Mouse (Mus musculus): ENCODE data around the gene Acin1.
"Not testable (repeated sequence)": the region's sequence is repeated elsewhere in the genome, so short reads cannot be mapped to it uniquely, and the experiment has no call there.

Acin1 gene

GRCm38 (mm10) chr14:54641305-54641969 lies 45.3 kb downstream of the Acin1 start, which contains the start of gene Cdh24:
Gene Cdh24, minus strand, starts transcription at chr14:54641364.
- DNase-seq, result peak; percentile 86

GRCm38 (mm10) chr14:54640946-54641304 lies 45.8 kb downstream of the Acin1 start, which contains the start of gene Gm17606:
Gene Gm17606, plus strand, starts transcription at chr14:54640952.
- no peak for DNase-seq

GRCm38 (mm10) chr14:54640121-54640520 lies 46.6 kb downstream of the Acin1 start:
- no peak for DNase-seq

- DNase-seq, result no peak
Measured at GRCm38 (mm10) chr14:54638210-54638609, 48.5 kb downstream of the Acin1 start.

DNA sequence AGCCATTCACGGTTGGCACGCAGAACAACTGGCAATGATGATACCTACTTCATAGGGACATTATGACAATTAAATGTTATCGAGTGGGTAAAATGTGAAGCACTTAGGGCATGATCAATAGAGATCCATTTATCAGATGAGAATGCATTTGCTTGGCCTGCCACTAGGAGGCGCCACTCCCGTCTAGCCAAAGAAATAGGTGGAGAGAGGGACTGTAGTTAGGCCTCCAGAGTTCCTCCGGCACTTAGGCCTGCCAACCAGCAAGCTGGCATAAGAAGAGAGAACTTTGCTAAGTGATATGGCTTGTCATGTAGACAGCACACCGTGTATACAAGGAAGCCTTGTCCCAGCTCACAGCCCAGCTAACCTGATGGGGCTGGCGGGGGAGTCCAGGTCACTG lies 49.8 kb downstream of the Acin1 start:
- DNase-seq, result no peak

DNA sequence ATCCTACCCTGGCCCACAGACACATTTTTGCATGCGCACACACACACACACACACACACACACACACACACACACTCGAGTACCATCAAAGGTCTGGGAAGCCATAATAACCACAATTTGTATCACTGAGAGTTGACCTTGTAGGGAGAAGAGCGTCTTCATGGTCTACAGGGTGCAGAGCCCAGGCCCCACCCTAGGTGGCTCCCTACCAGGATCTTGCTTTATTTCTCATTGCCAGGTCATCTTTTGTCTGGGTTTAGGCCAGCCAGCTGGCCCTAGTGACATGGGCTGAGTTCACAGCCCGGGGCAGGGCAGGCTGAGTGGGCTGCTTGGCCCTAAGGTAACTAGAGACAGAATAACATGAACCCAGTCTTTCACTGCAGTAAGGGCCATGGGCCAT lies 52.5 kb downstream of the Acin1 start:
- no peak for DNase-seq

GRCm38 (mm10) chr14:54632252-54632651 lies 54.5 kb downstream of the Acin1 start:
- DNase-seq, result no peak

GRCm38 (mm10) chr14:54631240-54631599 lies 55.5 kb downstream of the Acin1 start:
- no peak for DNase-seq

- no peak for DNase-seq
Measured at GRCm38 (mm10) chr14:54630583-54631239, 56.0 kb downstream of the Acin1 start.

- DNase-seq, result no peak
Measured at GRCm38 (mm10) chr14:54629797-54630196, 56.9 kb downstream of the Acin1 start.

- no peak for DNase-seq
Measured at GRCm38 (mm10) chr14:54628103-54628502, 58.6 kb downstream of the Acin1 start.

DNA sequence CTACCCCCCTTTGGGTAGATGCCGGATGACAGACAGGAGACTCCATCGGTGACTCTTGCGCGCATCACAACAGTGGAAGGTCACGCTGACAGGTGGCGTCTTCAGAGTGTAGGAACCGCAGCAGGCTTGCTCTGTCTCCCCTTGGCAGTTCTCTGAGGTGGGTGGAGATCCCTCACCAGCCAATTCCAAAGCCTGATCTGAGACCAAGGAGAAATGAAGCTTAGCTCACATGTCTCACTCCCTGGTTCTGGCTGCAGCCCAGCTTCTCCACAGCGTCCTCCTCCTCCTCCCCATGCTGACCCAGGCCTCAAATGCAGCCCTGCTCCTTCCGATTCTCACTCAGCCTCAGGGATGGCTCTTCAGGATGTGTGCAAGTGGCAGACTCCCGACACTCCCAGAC lies 61.8 kb downstream of the Acin1 start:
- DNase-seq, result no peak

DNA sequence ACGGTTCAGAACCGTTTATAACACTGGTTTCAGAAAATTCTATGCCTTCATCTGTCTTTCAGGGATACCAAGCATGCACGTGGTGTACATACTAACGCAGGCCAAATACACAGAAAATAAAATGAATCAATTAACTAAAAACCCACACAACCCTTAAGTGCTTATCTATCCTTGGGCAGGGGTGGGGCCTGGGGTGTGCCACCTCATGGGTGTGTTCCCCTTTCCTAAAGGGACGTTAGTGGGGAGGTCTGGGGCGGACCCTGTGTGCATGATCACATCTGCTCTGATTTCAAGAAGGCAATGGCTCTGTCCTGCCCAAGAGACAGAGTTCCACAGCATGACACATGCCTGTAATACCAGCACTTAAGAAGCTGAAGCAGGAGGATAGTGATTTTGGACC lies 63.4 kb downstream of the Acin1 start:
- no peak for DNase-seq

DNA sequence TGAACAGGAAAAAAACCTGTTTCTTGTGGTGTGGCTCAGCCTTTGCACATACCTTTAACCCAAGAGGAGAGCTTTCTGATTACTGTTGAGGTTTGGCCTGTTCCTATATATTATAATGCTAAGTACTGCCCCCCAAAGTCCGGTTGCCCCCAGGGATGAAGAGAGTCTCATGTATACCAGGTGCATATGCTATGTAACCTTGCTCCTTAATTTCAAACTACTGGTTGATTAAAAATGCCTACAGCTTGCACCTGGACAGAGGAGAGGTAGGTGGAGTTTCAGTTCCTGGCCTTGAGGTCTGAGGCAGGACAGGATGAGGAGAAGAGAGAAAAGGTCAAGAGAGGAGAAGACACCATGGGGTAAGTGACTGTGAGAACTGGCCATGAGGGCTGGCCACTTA lies 65.6 kb downstream of the Acin1 start, which contains the start of gene Psmb11:
Psmb11 (plus strand) TSS at position 301 of the 400 bp plus-strand sequence.
- DNase-seq, result no peak

DNA sequence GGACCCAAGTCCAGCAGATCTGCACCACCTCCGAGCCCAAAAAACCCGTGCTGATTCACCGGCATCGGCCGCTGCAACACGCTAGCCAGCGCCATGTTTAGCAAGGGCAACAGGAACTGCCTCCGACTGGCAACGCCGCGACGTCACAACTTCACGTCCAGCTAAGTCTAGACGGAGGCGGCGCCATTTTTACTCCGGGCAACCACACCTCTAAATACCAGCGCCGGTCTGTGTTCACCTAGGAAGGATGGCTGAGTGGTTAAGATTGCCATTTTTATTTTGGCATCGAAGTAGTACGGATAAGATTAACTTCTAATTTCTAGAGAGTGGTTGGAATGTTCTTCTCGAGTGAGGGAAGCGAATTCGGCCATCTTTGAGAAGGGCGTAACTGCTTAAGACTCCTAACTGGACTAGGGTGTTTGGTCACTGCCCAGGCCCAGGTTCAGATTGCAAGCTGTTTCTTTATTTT lies 68.8 kb downstream of the Acin1 start, which contains the start of gene Psmb5:
Psmb5 (minus strand) TSS at position 126 of the 469 bp plus-strand sequence.
- peak; percentile 91 for DNase-seq

DNA sequence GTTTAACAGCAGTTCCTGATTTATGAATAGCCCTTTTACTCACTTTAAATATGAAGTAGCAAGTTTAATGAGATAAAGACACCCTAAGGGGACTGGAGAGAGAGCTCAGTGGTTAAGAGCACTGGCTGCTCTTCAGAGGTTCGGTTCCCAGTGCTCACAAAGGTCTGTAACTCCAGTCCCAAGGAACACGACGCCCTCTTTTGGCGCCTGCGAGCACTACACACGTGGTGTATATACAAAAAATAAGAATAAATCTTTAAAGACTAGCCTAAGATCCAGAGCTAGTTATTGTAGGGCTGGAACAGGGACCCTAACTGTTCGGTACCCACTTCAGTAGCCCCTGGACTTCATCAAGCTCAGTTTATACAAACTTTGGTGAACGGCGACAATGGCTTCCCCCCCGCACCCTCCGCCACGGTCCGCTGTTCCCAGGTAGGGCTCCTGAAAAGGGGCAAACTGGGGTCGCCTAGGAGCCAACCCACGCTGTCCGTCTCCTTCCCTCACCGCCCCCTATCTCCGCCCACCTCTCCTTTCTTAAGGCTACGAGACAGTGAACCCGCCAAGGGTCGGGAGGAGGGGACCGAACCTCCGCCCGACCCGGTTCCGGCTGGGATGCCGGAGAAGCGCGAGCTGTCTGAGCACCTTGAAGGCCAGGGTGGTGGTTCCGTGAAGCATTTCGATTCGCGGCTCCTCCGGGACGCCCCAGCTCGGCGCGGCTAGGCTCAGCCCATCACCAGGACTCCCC lies 69.4 kb downstream of the Acin1 start:
- no peak for DNase-seq

DNA sequence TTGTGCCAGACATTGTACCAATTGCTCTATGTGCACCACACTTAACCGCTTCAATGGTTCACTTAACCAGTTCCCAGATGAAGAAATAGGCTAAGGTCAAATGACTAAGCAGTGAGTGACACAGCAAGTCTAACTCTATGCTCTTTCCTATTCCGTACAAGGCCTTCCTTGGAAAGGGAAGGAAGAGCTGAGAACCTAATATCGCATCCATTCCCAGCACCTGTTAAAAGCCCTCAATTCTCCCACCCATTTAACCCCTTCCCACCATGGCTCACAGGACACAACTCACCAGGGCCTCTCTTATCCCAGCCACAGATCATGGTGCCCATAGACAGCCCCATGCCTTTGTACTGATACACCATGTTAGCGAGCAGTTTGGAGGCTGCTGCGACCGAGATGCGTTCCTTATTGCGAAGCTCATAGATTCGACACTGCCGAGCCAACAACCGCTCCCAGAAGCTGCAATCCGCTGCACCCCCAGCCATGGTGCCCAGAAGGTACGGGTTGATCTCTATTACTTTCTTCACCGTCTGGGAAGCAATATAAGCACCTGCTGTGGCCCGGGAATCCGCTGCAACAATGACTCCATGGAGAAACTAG lies 70.4 kb downstream of the Acin1 start:
- no peak for DNase-seq

GRCm38 (mm10) chr14:54614130-54614529 lies 72.6 kb downstream of the Acin1 start:
- not testable (repeated sequence) for DNase-seq

DNA sequence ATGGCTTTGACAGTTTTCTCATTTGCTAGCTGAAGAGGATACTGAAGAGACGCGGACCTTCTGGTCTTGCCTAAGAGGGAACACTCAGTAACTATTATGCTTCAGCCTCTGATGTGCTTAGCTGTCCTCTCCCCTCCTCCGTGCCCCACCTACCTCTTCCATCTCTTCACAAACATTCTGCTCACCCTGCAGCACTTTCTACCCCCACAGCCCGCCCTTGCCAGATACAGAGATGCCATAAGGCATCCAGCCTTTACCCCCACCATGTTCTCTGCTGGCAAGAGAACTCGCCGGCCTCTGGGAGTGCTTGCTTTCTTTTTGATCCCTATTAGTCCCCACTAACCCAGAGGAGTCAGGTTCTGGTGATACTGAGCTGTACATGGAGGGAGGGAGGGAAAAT lies 76.1 kb downstream of the Acin1 start:
- peak; percentile 86 for DNase-seq

- no peak for DNase-seq
Measured at GRCm38 (mm10) chr14:54609962-54610361, 76.8 kb downstream of the Acin1 start.

DNA sequence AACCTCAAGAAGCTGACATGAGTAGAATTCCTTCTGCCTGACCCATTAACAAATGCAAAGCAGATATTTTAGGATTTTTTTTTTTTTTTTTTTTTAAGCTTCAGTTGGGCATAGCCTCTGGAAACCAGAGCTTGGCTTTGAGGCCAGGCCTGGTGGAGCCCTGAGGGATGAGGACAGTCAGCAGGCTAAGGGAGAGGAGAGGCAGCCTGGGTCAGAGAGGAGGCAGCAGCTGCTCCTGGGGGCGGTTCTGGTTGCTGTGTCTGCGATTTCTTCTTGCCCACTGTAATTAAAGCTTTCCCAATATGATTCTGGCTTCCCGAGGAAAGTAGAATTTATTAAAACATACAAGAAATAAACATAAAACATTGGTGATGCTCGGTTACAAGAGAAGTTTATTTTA lies 77.5 kb downstream of the Acin1 start:
- no peak for DNase-seq

DNA sequence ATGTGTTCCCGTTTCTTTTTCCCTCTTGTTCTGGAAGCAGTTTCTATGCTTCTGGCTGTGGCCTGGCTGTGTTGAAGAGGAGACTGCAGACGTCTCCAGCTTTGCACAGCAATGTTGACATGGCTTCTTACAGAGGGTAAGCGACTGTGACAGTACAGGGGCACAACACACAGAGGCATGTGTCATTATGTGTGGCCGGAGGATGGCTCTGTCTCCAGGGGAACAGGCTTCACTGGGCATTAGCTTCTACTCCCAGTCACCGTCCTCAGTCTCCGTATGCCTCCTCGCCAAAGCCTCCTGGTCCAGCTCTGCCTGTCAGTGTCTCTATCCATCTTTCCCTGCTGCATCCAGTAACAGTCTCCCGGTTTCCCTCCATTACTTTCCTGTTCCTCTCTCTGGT lies 79.5 kb downstream of the Acin1 start:
- DNase-seq, result no peak

- peak; percentile 50 for DNase-seq
Measured at GRCm38 (mm10) chr14:54605752-54606321, 80.9 kb downstream of the Acin1 start, which contains the start of gene 4931414P19Rik. Gene 4931414P19Rik, minus strand, starts transcription at chr14:54605993.
